Mouse (Mus musculus) lung, postnatal 0 days (tissue): ENCODE measurements around the gene Hc. TPM values are rescaled to one million over a fixed set of nuclear protein-coding genes. Genes with fewer than 3 reads are reported as not detected.

Source experiments
- ATAC-seq: fragments of 200-750 bp; cut with Nextera tagmentation; 2 replicates; pipeline ENCODE4 v1.8.0; 2017; ENCODE audit warnings: moderate library complexity
- DNase-seq: peaks from one replicate; pipeline ENCODE4 v3.0.0-alpha.2; 2016; ENCODE audit warnings: low spot score
- H3K27ac ChIP-seq: fragments of 300-500 bp; sonication (generic); 2 replicates; pipeline ENCODE4 v1.5.1; 2014; ENCODE audit warnings: antibody characterized with exemption, mild to moderate bottlenecking, low read length, mixed read lengths
- H3K27me3 ChIP-seq: fragments of 300-500 bp; sonication (generic); replicated peaks from 2 replicates; pipeline ENCODE4 v1.6.1; 2014; ENCODE audit warnings: low read length, mixed read lengths; ENCODE audit not compliant: insufficient read depth
- H3K36me3 ChIP-seq: fragments of 300-500 bp; sonication (generic); 2 replicates; pipeline ENCODE4 v1.6.1; 2014; ENCODE audit warnings: low read length, mixed read lengths; ENCODE audit not compliant: insufficient read depth
- H3K4me1 ChIP-seq: fragments of 300-500 bp; sonication (generic); 2 replicates; pipeline ENCODE4 v1.6.1; 2014; ENCODE audit warnings: antibody characterized with exemption, low read depth, low read length, mixed read lengths; ENCODE audit not compliant: insufficient read depth
- H3K4me2 ChIP-seq: fragments of 300-500 bp; sonication (generic); replicated peaks from 2 replicates; pipeline ENCODE4 v1.6.1; 2014; ENCODE audit warnings: low read depth, mild to moderate bottlenecking, low read length, moderate library complexity, mixed read lengths
- H3K4me3 ChIP-seq: fragments of 300-500 bp; sonication (generic); 2 replicates; pipeline ENCODE4 v1.5.1; 2014; ENCODE audit warnings: low read depth, low read length
- H3K9ac ChIP-seq: fragments of 300-500 bp; sonication (generic); replicated peaks from 2 replicates; pipeline ENCODE4 v1.6.1; 2014; ENCODE audit warnings: low read depth, mild to moderate bottlenecking
- H3K9me3 ChIP-seq: fragments of 300-500 bp; sonication (generic); 2 replicates; pipeline ENCODE4 v1.6.1; 2016; ENCODE audit warnings: low read length, mixed read lengths
- CTCF ChIP-seq: IDR thresholded peaks from 2 replicates; pipeline ENCODE4 v1.5.1; 2016; ENCODE audit warnings: antibody characterized with exemption, mild to moderate bottlenecking
- EP300 ChIP-seq: IDR thresholded peaks from 2 replicates; pipeline ENCODE4 v1.6.1; 2016; ENCODE audit warnings: antibody characterized with exemption, mild to moderate bottlenecking, control low read depth
- WGBS: fragments of 180-500 bp; shearing (Covaris S2); extraction: QIAGEN DNeasy Blood & Tissue Kit; methylation state at CpG from one replicate; pipeline ENCODE4 v1.1.7; 2014; 5-methylcytosine and 5-hydroxymethylcytosine counted together
- polyA plus RNA-seq: library from polyadenylated mRNA; unstranded; fragments of >200 nt; fragmentation: Nextera tagmentation; extraction: Ambion mirVana; gene quantifications from 2 replicates; pipeline ENCODE4 v1.2.1, GENCODE M21; 2015

Gene Hc
- polyA plus RNA-seq, 1 experiment from 2014 or later = 149 TPM

GRCm38 (mm10) chr2:34938269-34939208 lies 122.7 kb downstream of the Hc start:
- WGBS = 53% methylated on average over 8 of the region's 8 CpGs
- peak overlapping the region; percentile 35 for H3K27ac ChIP-seq
- peak; percentile 75 for ATAC-seq

GRCm38 (mm10) chr2:34937460-34937859 lies 123.8 kb downstream of the Hc start:
- 24% methylated on average over 5 of the region's 5 CpGs for WGBS
- Histone ChIP-seq H3K4me3 (no peak overlapping the region), H3K9me3 (no peaks in the 10 kb centered on the region), H3K27ac (no peak overlapping the region), H3K27me3 (no peaks in the 10 kb centered on the region), H3K9ac (no peak overlapping the region), H3K4me1 (no peaks in the 10 kb centered on the region; the same call in 1 of the 2 replicates), H3K4me2 (no peak overlapping the region), H3K36me3 (no peaks in the 10 kb centered on the region)
- no peak for DNase-seq
- no peak for TF ChIP-seq EP300
- TF ChIP-seq CTCF = no peak
- ATAC-seq = no peak

More at GRCm38 (mm10) chr2:34938269-34939208, 122.7 kb downstream of the Hc start:
- DNase-seq = peak; percentile 82
- no peak for TF ChIP-seq CTCF
- peak; percentile 60 for TF ChIP-seq EP300
- Histone ChIP-seq H3K4me1 (no peaks in the 10 kb centered on the region; the same call in 1 of the 2 replicates), H3K9me3 (no peaks in the 10 kb centered on the region), H3K4me3 (no peak overlapping the region), H3K9ac (no peak overlapping the region), H3K4me2 (no peak overlapping the region), H3K27me3 (no peaks in the 10 kb centered on the region), H3K36me3 (no peaks in the 10 kb centered on the region)

Other genes with a start within 250 kb of the Hc start
- 86.6 and 87.3 TPM in 2 replicates for gene Fbxw2, start 235.1 kb downstream of the Hc start, polyA plus RNA-seq
- not detected in 2 replicates for gene Gm34653, start 228.4 kb downstream of the Hc start, polyA plus RNA-seq
- 5.4 and 7.2 TPM in 2 replicates for gene Cutal, start 187.0 kb downstream of the Hc start, polyA plus RNA-seq
- gene Psmd5, start 186.5 kb downstream of the Hc start, polyA plus RNA-seq = 61.2 and 64.7 TPM in 2 replicates
- 1.3 and 1.6 TPM in 2 replicates for gene Phf19, start 147.4 kb downstream of the Hc start, polyA plus RNA-seq
- gene Traf1, start 99.7 kb downstream of the Hc start, polyA plus RNA-seq = 61.4 and 67.0 TPM in 2 replicates
- 1.4 and 3.0 TPM in 2 replicates for gene AI182371, start 40.1 kb upstream of the Hc start, polyA plus RNA-seq
- 20.1 and 21.3 TPM in 2 replicates for gene Cntrl, start 48.1 kb upstream of the Hc start, polyA plus RNA-seq
- gene Rab14, start 139.7 kb upstream of the Hc start, polyA plus RNA-seq = 434 and 473 TPM in 2 replicates
- 956 and 1,007 TPM in 2 replicates for gene Gsn, start 194.9 kb upstream of the Hc start, polyA plus RNA-seq